27 mouse cellular contexts compared by ENCODE assay signal in the genomic region with DNA sequence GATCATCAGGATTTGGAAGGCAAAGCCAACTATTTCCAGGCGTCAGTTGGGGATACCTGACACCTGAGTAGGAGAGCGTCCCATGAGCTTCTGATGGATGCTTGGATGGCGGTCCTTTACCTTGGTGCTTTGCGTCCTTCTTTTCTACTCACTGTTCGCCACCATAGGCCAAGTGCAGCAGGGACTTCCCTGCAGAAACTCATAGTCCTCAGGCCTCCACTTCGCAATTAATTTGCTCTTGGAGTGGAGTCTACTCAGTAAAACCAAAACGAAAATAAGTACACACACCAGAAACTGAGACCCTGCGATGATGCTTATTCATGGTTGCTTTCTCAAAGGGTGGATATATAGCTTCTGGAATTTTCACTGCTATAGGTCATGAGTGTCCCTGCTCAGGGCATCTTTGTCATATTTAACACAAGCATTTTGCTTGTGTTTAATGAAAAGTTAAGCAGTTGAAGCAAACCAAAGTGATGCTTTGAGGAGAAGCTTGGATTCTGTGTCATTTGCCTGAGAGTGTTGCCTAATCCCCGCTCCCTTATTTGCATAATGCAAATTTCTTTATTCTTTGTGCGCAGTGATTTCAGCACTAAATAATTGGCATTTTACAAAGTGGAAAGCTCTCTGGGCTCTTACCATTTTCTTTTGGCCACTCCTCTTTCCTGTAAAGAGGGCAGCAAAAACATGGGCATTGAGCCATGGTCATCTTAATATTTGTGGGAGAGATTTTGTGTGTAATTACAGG.
DNase-seq lines count a peak whose midpoint lies in the region; ATAC-seq and TF ChIP-seq lines count a peak whose summit lies in the region.
"Had no signal": no experiment of that assay in that cellular context is flagged by ENCODE, and none has a peak within 500 bp of the region (broad histone marks: within the 10 kb centered on the region; RNA-seq: fewer than 3 reads in every experiment).

No protein-coding gene starts in this region.

- H3K9ac ChIP-seq in forebrain, embryonic 13.5 days = no peak overlapping the region
- H3K9ac ChIP-seq in forebrain, postnatal 0 days = no peak overlapping the region
- no peak overlapping the region for H3K9ac ChIP-seq in forebrain, embryonic 16.5 days (replicated peaks; ENCODE audit: low read depth, low read length)
- H3K9ac ChIP-seq in forebrain, embryonic 11.5 days (ENCODE audit: low read length) = no peak overlapping the region
- H3K9ac ChIP-seq in kidney, embryonic 15.5 days = no peak overlapping the region
- H3K9ac ChIP-seq: embryonic facial prominence, embryonic 12.5 days; embryonic facial prominence, embryonic 15.5 days; heart, embryonic 15.5 days; hindbrain, embryonic 13.5 days; intestine, embryonic 15.5 days had no signal

- H3K36me3 ChIP-seq in forebrain, embryonic 13.5 days (ENCODE audit: poor library complexity, severe bottlenecking) = peaks cover 4% of the 10 kb centered on the region; the same call in 1 of the 2 replicates
- no peaks in the 10 kb centered on the region for H3K36me3 ChIP-seq in forebrain, postnatal 0 days (ENCODE audit: insufficient read depth)
- no peaks in the 10 kb centered on the region for H3K36me3 ChIP-seq in forebrain, embryonic 16.5 days (ENCODE audit: control insufficient read depth, insufficient read depth)
- H3K36me3 ChIP-seq in forebrain, embryonic 11.5 days (ENCODE audit: control insufficient read depth, insufficient read depth, low read length) = no peaks in the 10 kb centered on the region
- no peaks in the 10 kb centered on the region for H3K36me3 ChIP-seq in kidney, embryonic 15.5 days
- H3K36me3 ChIP-seq: embryonic facial prominence, embryonic 12.5 days; embryonic facial prominence, embryonic 15.5 days; heart, embryonic 15.5 days; hindbrain, embryonic 10.5 days; hindbrain, embryonic 13.5 days; intestine, embryonic 15.5 days had no signal

- WGBS in forebrain, embryonic 13.5 days = 75% methylated on average over 10 of the region's 10 CpGs
- 69% methylated on average over 10 of the region's 10 CpGs for WGBS in forebrain, postnatal 0 days
- WGBS in forebrain, embryonic 16.5 days = 72% methylated on average over 10 of the region's 10 CpGs
- 87% methylated on average over 10 of the region's 10 CpGs for WGBS in forebrain, embryonic 11.5 days
- 92% methylated on average over 10 of the region's 10 CpGs for WGBS in kidney, embryonic 15.5 days

- no peak overlapping the region for H3K27ac ChIP-seq in forebrain, embryonic 13.5 days
- no peak overlapping the region for H3K27ac ChIP-seq in forebrain, postnatal 0 days (ENCODE audit: low read depth, low read length)
- H3K27ac ChIP-seq in forebrain, embryonic 16.5 days (ENCODE audit: low read length) = no peak overlapping the region; the same call in 1 of the 2 replicates
- no peak overlapping the region for H3K27ac ChIP-seq in forebrain, embryonic 11.5 days (ENCODE audit: low read depth, low read length)
- H3K27ac ChIP-seq in kidney, embryonic 15.5 days = peak overlapping the region; percentile 64; the same call in 1 of the 2 replicates
- H3K27ac ChIP-seq: embryonic facial prominence, embryonic 12.5 days; embryonic facial prominence, embryonic 15.5 days; heart, embryonic 15.5 days; hindbrain, embryonic 10.5 days; hindbrain, embryonic 13.5 days; intestine, embryonic 15.5 days had no signal

- H3K9me3 ChIP-seq in forebrain, embryonic 13.5 days (replicated peaks) = no peaks in the 10 kb centered on the region
- H3K9me3 ChIP-seq in forebrain, postnatal 0 days (ENCODE audit: low read length) = no peaks in the 10 kb centered on the region
- H3K9me3 ChIP-seq in forebrain, embryonic 16.5 days (ENCODE audit: control insufficient read depth, low read length) = no peaks in the 10 kb centered on the region
- H3K9me3 ChIP-seq in forebrain, embryonic 11.5 days (ENCODE audit: control insufficient read depth, low read length) = no peaks in the 10 kb centered on the region
- H3K9me3 ChIP-seq in kidney, embryonic 15.5 days (replicated peaks) = no peaks in the 10 kb centered on the region
- H3K9me3 ChIP-seq: embryonic facial prominence, embryonic 12.5 days; embryonic facial prominence, embryonic 15.5 days; heart, embryonic 15.5 days; hindbrain, embryonic 10.5 days; hindbrain, embryonic 13.5 days; intestine, embryonic 15.5 days had no signal

- no peaks in the 10 kb centered on the region for H3K27me3 ChIP-seq in forebrain, embryonic 13.5 days
- no peaks in the 10 kb centered on the region for H3K27me3 ChIP-seq in forebrain, postnatal 0 days (ENCODE audit: insufficient read depth, low read length)
- H3K27me3 ChIP-seq in forebrain, embryonic 16.5 days (replicated peaks; ENCODE audit: control insufficient read depth, insufficient read depth, low read length) = no peaks in the 10 kb centered on the region
- no peaks in the 10 kb centered on the region for H3K27me3 ChIP-seq in forebrain, embryonic 11.5 days (ENCODE audit: control insufficient read depth, insufficient read depth, low read length)
- H3K27me3 ChIP-seq in kidney, embryonic 15.5 days = no peaks in the 10 kb centered on the region
- H3K27me3 ChIP-seq: embryonic facial prominence, embryonic 12.5 days; embryonic facial prominence, embryonic 15.5 days; heart, embryonic 15.5 days; hindbrain, embryonic 13.5 days; intestine, embryonic 15.5 days; Patski had no signal

- peak; percentile 48; the same call in 1 of the 2 replicates for ATAC-seq in forebrain, embryonic 13.5 days
- ATAC-seq in forebrain, postnatal 0 days = no peak
- ATAC-seq in forebrain, embryonic 16.5 days = 0 out of 2 replicates have a peak, but pooled peaks have one; percentile 23
- ATAC-seq in forebrain, embryonic 11.5 days (replicated peaks; ENCODE audit: low FRiP score) = no peak
- ATAC-seq in kidney, embryonic 15.5 days (replicated peaks; ENCODE audit: low FRiP score) = no peak
- ATAC-seq: hindbrain, embryonic 16.5 days; intestine, embryonic 15.5 days; Patski had no signal

- 0 out of 2 replicates have a peak overlapping the region, but pooled peaks have one; percentile 18 for H3K4me2 ChIP-seq in forebrain, embryonic 13.5 days
- no peak overlapping the region for H3K4me2 ChIP-seq in forebrain, postnatal 0 days (ENCODE audit: low read depth)
- H3K4me2 ChIP-seq in forebrain, embryonic 16.5 days (ENCODE audit: low read length) = no peak overlapping the region
- no peak overlapping the region for H3K4me2 ChIP-seq in forebrain, embryonic 11.5 days (ENCODE audit: low read depth, low read length, severe bottlenecking)
- H3K4me2 ChIP-seq in kidney, embryonic 15.5 days = no peak overlapping the region
- H3K4me2 ChIP-seq: embryonic facial prominence, embryonic 12.5 days; embryonic facial prominence, embryonic 15.5 days; heart, embryonic 11.5 days; heart, embryonic 15.5 days; hindbrain, embryonic 13.5 days; intestine, embryonic 15.5 days had no signal

- H3K4me3 ChIP-seq in forebrain, embryonic 13.5 days = no peak overlapping the region
- H3K4me3 ChIP-seq in forebrain, postnatal 0 days (ENCODE audit: low read depth, low read length) = no peak overlapping the region
- H3K4me3 ChIP-seq in forebrain, embryonic 16.5 days (replicated peaks; ENCODE audit: low read length) = no peak overlapping the region
- no peak overlapping the region for H3K4me3 ChIP-seq in forebrain, embryonic 11.5 days (ENCODE audit: low read depth, low read length)
- H3K4me3 ChIP-seq in kidney, embryonic 15.5 days (replicated peaks) = no peak overlapping the region
- H3K4me3 ChIP-seq: embryonic facial prominence, embryonic 12.5 days; embryonic facial prominence, embryonic 15.5 days; heart, embryonic 15.5 days; hindbrain, embryonic 10.5 days; hindbrain, embryonic 13.5 days; intestine, embryonic 15.5 days had no signal

- H3K4me1 ChIP-seq in forebrain, embryonic 13.5 days = peaks cover 16% of the 10 kb centered on the region
- H3K4me1 ChIP-seq in forebrain, postnatal 0 days (ENCODE audit: insufficient read depth) = no peaks in the 10 kb centered on the region
- H3K4me1 ChIP-seq in forebrain, embryonic 16.5 days (replicated peaks; ENCODE audit: control insufficient read depth, insufficient read depth, low read length) = peaks cover 15% of the 10 kb centered on the region
- H3K4me1 ChIP-seq in forebrain, embryonic 11.5 days (replicated peaks; ENCODE audit: control insufficient read depth, insufficient read depth, low read length) = no peaks in the 10 kb centered on the region; the same call in 1 of the 2 replicates
- H3K4me1 ChIP-seq in kidney, embryonic 15.5 days = peaks cover 27% of the 10 kb centered on the region
- H3K4me1 ChIP-seq: embryonic facial prominence, embryonic 12.5 days; embryonic facial prominence, embryonic 15.5 days; hindbrain, embryonic 10.5 days; intestine, embryonic 15.5 days had no signal

- DNase-seq in forebrain, postnatal 0 days = no peak
- no peak for DNase-seq in forebrain, embryonic 11.5 days (ENCODE audit: low spot score)
- no peak for DNase-seq in kidney, adult 18-20 months
- peak; percentile 52 for DNase-seq in Muller cell, postnatal 12 days (ENCODE audit: inconsistent ontology term)
- no peak for DNase-seq in spleen, postnatal 4 days (ENCODE audit: low spot score in 2 of 2)
- DNase-seq: adrenal gland, postnatal 10 days; adrenal gland, postnatal 36 days; cerebellum, adult 11 months; cerebellum, adult 2 months; cerebellum, adult 9-11 months; cerebellum, postnatal 25 days; gastrocnemius, postnatal 10 days; gastrocnemius, postnatal 36 days; heart, postnatal 10 days; heart, postnatal 36 days had no signal

- TF ChIP-seq CTCF in forebrain, postnatal 0 days (IDR thresholded peaks at IDR 0.05; ENCODE audit: low read depth) = no peak

Comparison
In these comparisons a context has a peak if more than half of its experiments do, and no peak if none do; other contexts are left out.
1. ATAC-seq: peak in forebrain, embryonic 13.5 days (single experiment) and forebrain, embryonic 16.5 days (single experiment); none in forebrain, postnatal 0 days (single experiment), forebrain, embryonic 11.5 days (single experiment) and kidney, embryonic 15.5 days (single experiment).